Mouse (Mus musculus): ENCODE results near the gene 1700069L16Rik.

DNA sequence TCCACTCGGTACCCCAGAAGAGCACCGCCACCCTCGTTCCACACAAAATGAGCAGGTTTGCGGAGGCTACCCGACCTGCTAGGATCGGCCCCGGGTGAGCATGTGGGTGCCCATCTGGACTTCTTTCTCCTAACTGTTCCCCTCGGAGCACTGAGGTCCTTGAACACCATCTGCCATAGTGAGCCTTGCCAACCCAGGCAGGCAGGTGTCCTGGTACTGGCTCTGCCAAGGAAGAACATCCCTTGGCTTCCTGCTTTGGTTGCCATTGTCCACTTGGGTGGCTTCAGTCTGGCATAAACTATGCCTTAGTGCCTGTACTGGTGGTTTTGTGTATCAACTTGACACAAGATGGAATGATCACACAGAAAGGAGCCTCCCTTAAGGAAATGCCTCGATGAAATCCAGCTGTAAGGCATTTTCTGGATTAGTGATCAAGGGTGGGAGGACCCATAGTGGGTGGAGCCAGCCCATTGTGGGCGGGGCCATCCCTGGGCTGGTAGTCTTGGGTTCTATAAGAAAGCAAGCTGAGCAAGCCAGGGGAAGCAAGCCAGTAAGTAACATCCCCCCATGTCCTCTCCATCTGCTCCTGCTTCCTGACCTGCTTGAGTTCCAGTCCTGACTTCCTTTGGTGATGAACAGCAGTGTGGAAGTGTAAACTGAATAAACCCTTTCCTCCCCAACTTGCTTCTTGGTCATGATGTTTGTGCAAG lies 45.7 kb downstream of the 1700069L16Rik start:
- TF ChIP-seq CTCF (IDR thresholded peaks at IDR 0.05; ENCODE audit: low read depth, low read length): no peak
- no peak for TF ChIP-seq POLR2A (IDR thresholded peaks at IDR 0.05; ENCODE audit: extremely low read depth, insufficient read depth, low read length)

All from liver, adult 2 months (tissue).